Mouse (Mus musculus) adrenal gland, adult 2 months (tissue): Measurements from ENCODE around the gene Lyg2. TPM values are rescaled to one million over a fixed set of nuclear protein-coding genes. Genes with fewer than 3 reads are reported as not detected.

Experiments
- DNase-seq: peaks from one replicate; pipeline ENCODE4 v3.0.0; 2021
- polyA plus RNA-seq: library from polyadenylated mRNA; depleted of rRNA; stranded (reverse); fragments of >200 nt; gene quantifications from 2 replicates; pipeline ENCODE4 v1.2.3, GENCODE M21; 2012; rRNA removed
- total RNA-seq, 2 experiments: library from RNA; stranded (reverse); gene quantifications; 2 replicates each; pipeline ENCODE4 v1.2.3; 2021

Gene Lyg2
- total and polyA plus RNA-seq, 3 experiments = not detected

DNA sequence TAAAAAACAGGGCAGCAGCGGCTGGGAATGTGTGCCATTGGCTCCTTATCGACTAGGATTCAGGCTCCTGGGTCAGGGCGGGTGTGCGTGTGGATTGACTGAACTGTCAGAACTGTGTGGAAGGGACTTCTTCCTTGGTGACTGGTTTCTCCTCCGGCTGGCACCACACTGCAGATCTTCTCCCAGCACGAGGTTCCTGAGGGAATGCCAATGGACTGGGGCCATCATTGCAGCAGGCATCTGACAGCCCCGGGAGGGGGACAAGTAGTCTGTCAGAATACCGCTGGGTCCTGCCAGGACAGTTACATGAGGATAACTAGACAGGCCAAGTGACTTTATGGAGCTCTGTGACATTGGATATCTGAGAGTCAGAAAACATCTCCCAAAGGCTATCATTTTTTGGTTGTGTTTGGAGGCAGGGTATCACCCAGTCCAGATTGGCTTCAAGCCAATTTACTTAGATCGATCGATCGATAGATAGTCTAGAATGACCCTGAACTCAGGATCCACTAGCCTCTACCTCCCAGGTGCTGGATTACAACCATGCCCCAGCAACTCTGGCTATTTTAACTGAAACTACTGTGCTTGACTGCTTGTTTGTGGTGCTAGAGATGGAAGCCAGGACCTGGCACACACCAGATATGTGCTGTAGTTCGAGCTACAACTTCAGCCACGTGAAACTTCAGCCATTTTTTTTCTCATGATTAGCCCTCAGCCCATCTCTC is 38.4 kb downstream of the Lyg2 start:
- peak; percentile 33 for DNase-seq

- DNase-seq = no peak
Observed at GRCm38 (mm10) chr1:37873157-37873556, 43.1 kb downstream of the Lyg2 start.

DNA sequence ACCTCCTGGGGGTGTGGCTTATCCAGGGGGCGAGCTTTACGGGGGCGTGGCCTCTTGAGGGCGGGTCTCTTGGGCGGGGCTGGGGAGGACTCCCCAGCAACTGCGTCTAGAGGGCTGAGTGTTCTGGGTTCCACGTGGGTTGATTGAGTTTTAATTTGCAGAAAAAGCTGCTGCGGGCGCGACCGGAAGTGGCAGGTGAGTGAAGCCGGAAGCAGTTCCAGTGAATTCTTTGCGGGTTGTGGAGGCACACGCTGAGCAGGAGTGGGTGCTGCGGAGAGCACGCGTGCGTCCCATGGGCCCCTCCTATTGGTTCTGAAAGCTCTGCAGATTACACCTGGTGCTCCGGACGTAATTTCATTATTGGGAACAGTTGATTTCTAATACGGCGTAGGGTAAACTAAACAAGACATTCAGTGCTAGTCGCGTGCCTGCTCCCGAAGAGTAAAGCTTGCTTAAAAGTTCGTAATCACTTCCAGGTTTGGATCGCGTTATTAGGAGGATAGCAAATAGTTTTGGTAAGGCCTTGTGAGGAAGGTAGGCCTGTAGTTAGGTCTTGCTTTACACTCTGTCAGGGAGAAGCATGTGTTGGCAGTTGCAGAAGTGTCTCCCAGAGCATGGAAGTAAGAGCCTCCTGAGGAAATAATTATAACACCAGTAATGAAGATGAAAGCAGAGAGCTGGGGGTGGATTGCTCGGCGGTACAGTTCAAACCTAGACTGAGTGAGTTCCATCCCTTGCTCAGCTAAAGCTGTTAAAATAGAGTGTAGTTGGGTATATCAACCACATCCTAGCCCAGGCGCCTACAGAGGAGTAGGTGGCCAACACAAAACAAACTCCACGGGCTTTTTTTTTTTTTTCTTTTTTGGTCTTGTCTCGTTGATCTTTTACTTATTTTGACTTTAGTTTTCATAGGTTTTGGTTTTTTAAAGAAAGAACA is 43.9 kb downstream of the Lyg2 start:
- peak; percentile 92 for DNase-seq

DNA sequence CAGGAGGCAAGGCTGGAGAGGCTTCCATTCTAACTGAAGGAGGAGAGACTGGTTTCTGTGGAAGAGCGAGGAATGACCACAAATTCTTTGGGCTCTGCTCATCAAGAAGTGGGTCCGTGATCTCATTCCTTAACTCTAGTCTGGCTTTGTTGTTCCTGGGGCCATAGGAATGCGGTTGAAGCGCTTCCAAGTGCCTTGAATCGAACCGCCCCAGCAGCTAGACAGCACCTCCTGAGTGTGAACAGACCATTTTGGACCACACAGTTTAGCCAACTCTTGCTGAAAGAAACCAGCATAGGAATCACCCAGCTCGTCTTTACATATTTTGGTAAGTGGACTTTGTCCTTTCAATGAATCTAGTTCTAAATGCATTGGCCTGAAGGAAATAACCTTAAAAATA is 44.6 kb downstream of the Lyg2 start, which contains the start of gene Lipt1:
Gene Lipt1 (plus strand): TSS at position 35 of the 400 bp plus-strand sequence.
- no peak for DNase-seq

GRCm38 (mm10) chr1:37869362-37869761 is 46.9 kb downstream of the Lyg2 start:
- no peak for DNase-seq

DNA sequence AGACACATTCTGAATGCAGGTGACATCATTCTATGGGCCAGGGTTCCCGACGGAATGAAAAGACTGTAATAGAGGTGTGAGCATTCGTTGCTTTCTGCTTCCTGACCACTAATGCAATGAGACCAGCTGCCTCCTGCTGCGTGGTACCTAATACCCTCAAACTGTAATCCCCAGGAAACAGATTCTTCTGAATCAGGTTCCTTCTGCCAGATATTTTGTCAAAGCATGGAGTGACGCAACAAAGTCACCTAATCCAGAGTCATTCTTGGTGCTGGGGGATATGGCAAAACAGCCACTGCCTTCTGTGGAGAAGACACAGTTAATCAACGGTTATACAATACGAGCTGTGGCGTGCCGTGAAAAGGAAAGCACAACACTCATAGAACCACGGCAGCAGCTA is 47.7 kb downstream of the Lyg2 start:
- no peak for DNase-seq

GRCm38 (mm10) chr1:37867684-37868322 is 48.5 kb downstream of the Lyg2 start:
- no peak for DNase-seq

GRCm38 (mm10) chr1:37867056-37867455 is 49.2 kb downstream of the Lyg2 start:
- peak; percentile 62 for DNase-seq

DNA sequence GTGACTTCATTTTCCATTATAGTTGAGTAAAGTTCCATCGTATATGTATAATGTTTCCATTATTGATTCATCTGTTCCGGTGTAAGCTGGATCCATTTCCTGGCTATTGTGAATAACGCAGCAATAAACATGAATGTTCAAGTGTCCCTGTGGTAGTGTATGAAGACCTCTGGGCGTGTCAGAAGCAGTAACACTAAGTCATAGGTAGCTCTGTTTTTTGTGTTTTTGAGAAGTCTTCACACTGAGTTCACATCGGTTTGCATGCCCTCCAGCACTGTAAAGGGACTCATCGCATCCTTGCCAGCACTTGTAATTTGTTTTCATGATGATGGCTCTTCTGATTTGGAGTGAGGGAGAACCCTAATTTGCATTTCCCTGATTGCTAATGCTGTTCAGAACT is 50.0 kb downstream of the Lyg2 start, which contains the start of gene Tsga10:
Gene Tsga10 (minus strand): TSS at position 144 of the 400 bp plus-strand sequence.
- DNase-seq = no peak

DNA sequence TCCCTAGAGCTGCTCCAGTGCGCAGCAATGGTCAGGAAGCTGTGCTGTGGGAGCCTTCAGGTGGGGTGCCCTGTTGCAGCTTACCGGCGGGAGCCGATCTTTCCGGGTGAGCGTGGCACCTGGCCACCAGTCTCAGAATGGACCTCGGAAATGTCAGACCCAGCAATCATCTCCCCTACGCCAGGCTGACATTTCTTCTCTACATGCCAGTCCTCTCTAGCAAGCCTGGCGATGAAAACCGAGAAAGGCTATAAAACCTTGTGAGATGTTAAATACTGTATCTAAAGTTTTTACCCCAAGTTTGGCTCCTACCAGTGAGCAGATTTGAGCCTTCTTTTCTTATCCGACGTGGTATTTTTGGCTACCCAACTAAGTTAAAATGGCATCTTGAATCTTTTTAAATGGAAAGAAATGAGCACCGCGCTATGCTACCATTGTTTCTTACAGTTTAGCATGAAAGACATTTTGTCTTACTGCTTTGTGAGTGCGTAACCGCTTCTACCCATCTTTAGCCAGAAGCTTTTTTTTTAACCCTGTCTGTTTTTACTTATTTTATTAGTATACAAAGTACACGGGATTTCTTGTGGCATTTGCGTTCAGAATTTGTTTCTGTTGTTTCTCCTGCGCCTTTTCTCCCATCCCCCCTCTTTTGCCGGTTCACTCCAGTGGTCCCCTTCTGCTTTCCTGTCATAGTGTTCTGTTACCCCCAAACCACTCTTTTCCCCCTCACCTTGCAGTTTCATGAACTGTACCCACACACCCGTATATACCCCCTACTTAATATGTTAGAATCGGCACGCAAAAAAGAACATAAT is 50.7 kb downstream of the Lyg2 start:
- DNase-seq = no peak

GRCm38 (mm10) chr1:37864511-37865400 is 51.5 kb downstream of the Lyg2 start:
- peak; percentile 100 for DNase-seq

Other genes with a start within 250 kb of the Lyg2 start
- gene 2010300C02Rik, start 196.4 kb downstream of the Lyg2 start, total RNA-seq = 1 to 10 TPM; 1.7 to 2.3 TPM
- gene 2010300C02Rik, start 196.4 kb downstream of the Lyg2 start, polyA plus RNA-seq = 1.6 and 2.5 TPM in 2 replicates
- gene Tsga10, start 50.1 kb downstream of the Lyg2 start, total RNA-seq = 1 to 10 TPM; 5.4 to 5.8 TPM
- gene Tsga10, start 50.1 kb downstream of the Lyg2 start, polyA plus RNA-seq = 0.06 and 0.15 TPM in 2 replicates
- 10 to 100 TPM; 13.4 to 22.6 TPM for gene Lipt1, start 44.8 kb downstream of the Lyg2 start, total RNA-seq
- gene Lipt1, start 44.8 kb downstream of the Lyg2 start, polyA plus RNA-seq = 1.3 TPM in 2 replicates
- 1 to 10 TPM; 8.4 to 9.8 TPM for gene Mitd1, start 26.1 kb downstream of the Lyg2 start, total RNA-seq
- gene Mitd1, start 26.1 kb downstream of the Lyg2 start, polyA plus RNA-seq = 1.1 and 2.0 TPM in 2 replicates
- 100 to 1,000 TPM; 215 to 228 TPM for gene Mrpl30, start 26.0 kb downstream of the Lyg2 start, total RNA-seq
- gene Mrpl30, start 26.0 kb downstream of the Lyg2 start, polyA plus RNA-seq = 46.2 and 56.0 TPM in 2 replicates
- gene Lyg1, start 41.3 kb upstream of the Lyg2 start, total RNA-seq = not detected
- not detected in 2 replicates for gene Lyg1, start 41.3 kb upstream of the Lyg2 start, polyA plus RNA-seq
- gene Txndc9, start 81.4 kb upstream of the Lyg2 start, total RNA-seq = 10 to 100 TPM; 67.1 to 84.1 TPM
- 2.3 and 2.8 TPM in 2 replicates for gene Txndc9, start 81.4 kb upstream of the Lyg2 start, polyA plus RNA-seq
- gene Eif5b, start 81.5 kb upstream of the Lyg2 start, total RNA-seq = 10 to 100 TPM; 43.0 to 48.3 TPM
- 1.1 and 1.5 TPM in 2 replicates for gene Eif5b, start 81.5 kb upstream of the Lyg2 start, polyA plus RNA-seq
- gene Rev1, start 213.3 kb upstream of the Lyg2 start, total RNA-seq = 10 to 100 TPM; 18.5 to 20.0 TPM
- gene Rev1, start 213.3 kb upstream of the Lyg2 start, polyA plus RNA-seq = 6.6 and 6.7 TPM in 2 replicates